Mouse (Mus musculus) hindbrain, embryonic 12.5 days (tissue): ENCODE measurements at regions not wholly inside any gene's neighbourhood (a gene's known extent, or its start where the extent isn't known, plus 50 kb on each side); places are given as distances from the start of the nearest gene placed in this dataset.

Experiments
- ATAC-seq: fragments of 200-750 bp; cut with Nextera tagmentation; 2 replicates; pipeline ENCODE4 v1.8.0; 2017; ENCODE audit warnings: moderate TSS enrichment; ENCODE audit not compliant: low FRiP score
- H3K27ac ChIP-seq: fragments of 300-500 bp; sonication (generic); 2 replicates; pipeline ENCODE4 v1.5.1; 2016; ENCODE audit warnings: mild to moderate bottlenecking
- H3K27me3 ChIP-seq: fragments of 300-500 bp; sonication (generic); 2 replicates; pipeline ENCODE4 v1.6.1; 2016; ENCODE audit warnings: mild to moderate bottlenecking
- H3K36me3 ChIP-seq: fragments of 300-500 bp; sonication (generic); 2 replicates; pipeline ENCODE4 v1.6.1; 2016; ENCODE audit warnings: mild to moderate bottlenecking
- H3K4me1 ChIP-seq: fragments of 300-500 bp; sonication (generic); 2 replicates; pipeline ENCODE4 v1.6.1; 2016
- H3K4me2 ChIP-seq: fragments of 300-500 bp; sonication (generic); replicated peaks from 2 replicates; pipeline ENCODE4 v1.6.1; 2016; ENCODE audit warnings: mild to moderate bottlenecking
- H3K4me3 ChIP-seq: fragments of 300-500 bp; sonication (generic); 2 replicates; pipeline ENCODE4 v1.5.1; 2016; ENCODE audit warnings: mild to moderate bottlenecking
- H3K9ac ChIP-seq: fragments of 300-500 bp; sonication (generic); 2 replicates; pipeline ENCODE4 v1.6.1; 2016; ENCODE audit warnings: mild to moderate bottlenecking, moderate library complexity
- H3K9me3 ChIP-seq: fragments of 300-500 bp; sonication (generic); replicated peaks from 2 replicates; pipeline ENCODE4 v1.6.1; 2016; ENCODE audit warnings: mild to moderate bottlenecking
- WGBS: fragments of 180-500 bp; shearing (Covaris S2); methylation state at CpG from one replicate; pipeline ENCODE4 v1.1.7; 2016; 5-methylcytosine and 5-hydroxymethylcytosine counted together

GRCm38 (mm10) chr9:69673463-69674105 lies 87.2 kb downstream of the Foxb1 start:
- ATAC-seq: no peak
- Histone ChIP-seq H3K4me1 (peaks cover 24% of the 10 kb centered on the region), H3K27me3 (peaks cover 43% of the 10 kb centered on the region), H3K9ac (no peak overlapping the region), H3K9me3 (no peaks in the 10 kb centered on the region), H3K27ac (no peak overlapping the region), H3K36me3 (no peaks in the 10 kb centered on the region), H3K4me2 (no peak overlapping the region), H3K4me3 (no peak overlapping the region)
- 68% methylated on average over 10 of the region's 10 CpGs for WGBS

- Histone ChIP-seq H3K4me1 (peaks cover 26% of the 10 kb centered on the region), H3K9ac (no peak overlapping the region), H3K27ac (no peak overlapping the region), H3K27me3 (peaks cover 51% of the 10 kb centered on the region), H3K4me3 (no peak overlapping the region), H3K9me3 (no peaks in the 10 kb centered on the region), H3K4me2 (no peak overlapping the region), H3K36me3 (no peaks in the 10 kb centered on the region)
- ATAC-seq: no peak
- 62% methylated on average over 13 of the region's 13 CpGs for WGBS
Observed at GRCm38 (mm10) chr9:69672657-69673462, 87.9 kb downstream of the Foxb1 start.

- Histone ChIP-seq H3K27ac (no peak overlapping the region), H3K27me3 (peaks cover 62% of the 10 kb centered on the region), H3K36me3 (no peaks in the 10 kb centered on the region), H3K4me3 (peak overlapping the region; percentile 29), H3K9me3 (no peaks in the 10 kb centered on the region), H3K4me2 (peak overlapping the region; percentile 57), H3K9ac (no peak overlapping the region), H3K4me1 (peaks cover 26% of the 10 kb centered on the region)
- no peak; the same call in none of the 2 replicates for ATAC-seq
- WGBS: 1% methylated on average over 18 of the region's 18 CpGs
Observed at GRCm38 (mm10) chr9:69671199-69671598, 89.5 kb downstream of the Foxb1 start.

- ATAC-seq: peak; percentile 79
- 0% methylated on average over 17 of the region's 17 CpGs for WGBS
- peak overlapping the region; percentile 57 for H3K4me2 ChIP-seq
- peak overlapping the region; percentile 29 for H3K4me3 ChIP-seq
- no peak overlapping the region; the same call in 1 of the 2 replicates for H3K9ac ChIP-seq
- peaks cover 26% of the 10 kb centered on the region for H3K4me1 ChIP-seq
- no peaks in the 10 kb centered on the region for H3K36me3 ChIP-seq
- H3K27ac ChIP-seq: 0 out of 2 replicates have a peak overlapping the region, but pooled peaks have one; percentile 4
- H3K27me3 ChIP-seq: peaks cover 58% of the 10 kb centered on the region
- H3K9me3 ChIP-seq: no peaks in the 10 kb centered on the region
Observed at GRCm38 (mm10) chr9:69670551-69671044, 90.1 kb downstream of the Foxb1 start.

- no peaks in the 10 kb centered on the region for H3K9me3 ChIP-seq
- under 1% methylated on average over 25 of the region's 25 CpGs for WGBS
- no peaks in the 10 kb centered on the region for H3K36me3 ChIP-seq
- peak overlapping the region; percentile 57 for H3K4me2 ChIP-seq
- H3K4me3 ChIP-seq: peak overlapping the region; percentile 29; the same call in 1 of the 2 replicates
- peaks cover 26% of the 10 kb centered on the region for H3K4me1 ChIP-seq
- H3K27ac ChIP-seq: no peak overlapping the region
- peak; percentile 44 for ATAC-seq
- H3K9ac ChIP-seq: no peak overlapping the region
- H3K27me3 ChIP-seq: peaks cover 58% of the 10 kb centered on the region
Observed at GRCm38 (mm10) chr9:69669611-69670550, 90.9 kb downstream of the Foxb1 start.

GRCm38 (mm10) chr9:69668475-69669090 lies 92.2 kb downstream of the Foxb1 start:
- H3K4me1 ChIP-seq: peaks cover 26% of the 10 kb centered on the region
- 10% methylated on average over 9 of the region's 9 CpGs for WGBS
- H3K4me3 ChIP-seq: no peak overlapping the region
- H3K27me3 ChIP-seq: peaks cover 58% of the 10 kb centered on the region
- H3K9ac ChIP-seq: no peak overlapping the region
- H3K27ac ChIP-seq: no peak overlapping the region
- H3K36me3 ChIP-seq: no peaks in the 10 kb centered on the region
- no peak for ATAC-seq
- no peaks in the 10 kb centered on the region for H3K9me3 ChIP-seq
- no peak overlapping the region for H3K4me2 ChIP-seq

GRCm38 (mm10) chr9:69667064-69667533 lies 93.6 kb downstream of the Foxb1 start:
- no peak for ATAC-seq
- 59% methylated on average over 7 of the region's 7 CpGs for WGBS
- H3K27me3 ChIP-seq: peaks cover 47% of the 10 kb centered on the region

GRCm38 (mm10) chr9:69664201-69664600 lies 96.5 kb downstream of the Foxb1 start:
- Histone ChIP-seq H3K4me2 (no peak overlapping the region), H3K4me3 (no peak overlapping the region), H3K27me3 (peaks cover 26% of the 10 kb centered on the region), H3K9me3 (no peaks in the 10 kb centered on the region; the same call in 1 of the 2 replicates), H3K27ac (no peak overlapping the region), H3K9ac (no peak overlapping the region), H3K36me3 (no peaks in the 10 kb centered on the region), H3K4me1 (peaks cover 6% of the 10 kb centered on the region; the same call in 1 of the 2 replicates)
- no peak for ATAC-seq
- 82% methylated on average over 3 of the region's 3 CpGs for WGBS

More at GRCm38 (mm10) chr9:69667064-69667533, 93.6 kb downstream of the Foxb1 start:
- H3K36me3 ChIP-seq: no peaks in the 10 kb centered on the region
- no peaks in the 10 kb centered on the region for H3K9me3 ChIP-seq
- no peak overlapping the region for H3K4me2 ChIP-seq
- no peak overlapping the region for H3K9ac ChIP-seq
- no peak overlapping the region for H3K27ac ChIP-seq
- H3K4me1 ChIP-seq: peaks cover 26% of the 10 kb centered on the region
- no peak overlapping the region for H3K4me3 ChIP-seq

- Histone ChIP-seq H3K36me3 (no peaks in the 10 kb centered on the region), H3K4me3 (no peak overlapping the region), H3K4me2 (no peak overlapping the region), H3K9me3 (no peaks in the 10 kb centered on the region; the same call in 1 of the 2 replicates), H3K9ac (no peak overlapping the region), H3K4me1 (no peaks in the 10 kb centered on the region), H3K27ac (no peak overlapping the region), H3K27me3 (peaks cover 8% of the 10 kb centered on the region)
- WGBS: 37% methylated on average over 5 of the region's 5 CpGs
- no peak for ATAC-seq
Observed at GRCm38 (mm10) chr9:69662394-69662793, 98.3 kb downstream of the Foxb1 start.

- H3K9me3 ChIP-seq: no peaks in the 10 kb centered on the region; the same call in 1 of the 2 replicates
- H3K27ac ChIP-seq: no peak overlapping the region
- ATAC-seq: no peak
- no peak overlapping the region for H3K4me2 ChIP-seq
- H3K4me3 ChIP-seq: no peak overlapping the region
- H3K9ac ChIP-seq: no peak overlapping the region
- no peaks in the 10 kb centered on the region; the same call in 1 of the 2 replicates for H3K27me3 ChIP-seq
- WGBS: 93% methylated on average over 4 of the region's 4 CpGs
- H3K36me3 ChIP-seq: no peaks in the 10 kb centered on the region
- H3K4me1 ChIP-seq: no peaks in the 10 kb centered on the region
Observed at GRCm38 (mm10) chr9:69658276-69658675, 102.5 kb downstream of the Foxb1 start.

GRCm38 (mm10) chr9:69656053-69656452 lies 104.7 kb downstream of the Foxb1 start:
- H3K9me3 ChIP-seq: no peaks in the 10 kb centered on the region; the same call in 1 of the 2 replicates
- 82% methylated on average over 6 of the region's 6 CpGs for WGBS
- no peak overlapping the region for H3K4me2 ChIP-seq
- ATAC-seq: no peak
- H3K27ac ChIP-seq: no peak overlapping the region
- H3K9ac ChIP-seq: no peak overlapping the region
- no peak overlapping the region for H3K4me3 ChIP-seq
- no peaks in the 10 kb centered on the region for H3K4me1 ChIP-seq
- no peaks in the 10 kb centered on the region for H3K27me3 ChIP-seq
- no peaks in the 10 kb centered on the region for H3K36me3 ChIP-seq
